Mouse (Mus musculus) thymus, adult 2 months (tissue): ENCODE data around the gene Usp24.

ENCODE experiments used
- CTCF ChIP-seq: fragments of 200-500 bp; IDR thresholded peaks from 2 replicates; pipeline ENCODE4 v1.5.1; 2012; ENCODE audit warnings: mild to moderate bottlenecking, control low read depth, low read length, moderate library complexity, borderline replicate concordance; ENCODE audit not compliant: control insufficient read depth, poor library complexity, insufficient read depth; ENCODE audit errors: extremely low read depth
- POLR2A ChIP-seq: fragments of 200-500 bp; IDR thresholded peaks from 2 replicates; pipeline ENCODE4 v1.6.1; 2012; ENCODE audit warnings: mild to moderate bottlenecking, low read length, control low read depth, moderate library complexity; ENCODE audit not compliant: control insufficient read depth, poor library complexity, insufficient read depth; ENCODE audit errors: extremely low read depth

- TF ChIP-seq CTCF = no peak
- TF ChIP-seq POLR2A = no peak
Observed at GRCm38 (mm10) chr4:106314291-106314690, 1.7 kb upstream of the Usp24 start.
